Mouse (Mus musculus): ENCODE measurements at regions not wholly inside any gene's neighbourhood (a gene's known extent, or its start where the extent isn't known, plus 50 kb on each side); places are given as distances from the start of the nearest gene placed in this dataset.

DNA sequence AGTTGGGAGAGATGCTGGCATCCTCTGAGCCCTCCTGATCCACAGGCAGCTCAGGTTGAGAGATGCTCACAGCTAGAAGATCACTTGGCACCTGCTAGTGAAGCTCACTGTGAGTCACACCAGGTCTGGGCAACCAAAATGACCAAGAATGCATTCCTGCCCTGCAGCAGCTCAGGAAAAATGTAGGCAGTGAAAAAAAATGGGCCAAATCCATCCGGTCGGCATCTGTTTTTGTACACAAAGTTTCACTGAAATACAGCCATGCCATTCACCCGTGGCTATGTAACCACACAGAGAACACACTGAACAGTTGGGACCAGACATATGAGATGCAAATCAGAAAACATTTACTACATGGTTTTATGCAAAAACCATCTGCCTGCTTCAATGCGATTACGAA, 135.1 kb downstream of the Tomm20 start:
- TF ChIP-seq POLR2A (IDR thresholded peaks at IDR 0.05; ENCODE audit: borderline replicate concordance, low read depth, low read length) (no peak), CTCF (IDR thresholded peaks at IDR 0.05; ENCODE audit: low read depth, low read length) (no peak)

All from bone marrow macrophage, adult 2 months (primary cell).